Mouse (Mus musculus) thymus, postnatal 36 days (tissue): ENCODE data around the gene 4930595D18Rik.

Experiments used
- DNase-seq, 2 experiments: peaks; one replicate each; pipeline ENCODE4 v3.0.0; 2022; ENCODE audit warnings: mixed read lengths in 2 of 2

4930595D18Rik gene

GRCm38 (mm10) chr12:111165146-111165812 lies 19.0 kb downstream of the 4930595D18Rik start:
- DNase-seq: peak; percentile 49 to 60

DNA sequence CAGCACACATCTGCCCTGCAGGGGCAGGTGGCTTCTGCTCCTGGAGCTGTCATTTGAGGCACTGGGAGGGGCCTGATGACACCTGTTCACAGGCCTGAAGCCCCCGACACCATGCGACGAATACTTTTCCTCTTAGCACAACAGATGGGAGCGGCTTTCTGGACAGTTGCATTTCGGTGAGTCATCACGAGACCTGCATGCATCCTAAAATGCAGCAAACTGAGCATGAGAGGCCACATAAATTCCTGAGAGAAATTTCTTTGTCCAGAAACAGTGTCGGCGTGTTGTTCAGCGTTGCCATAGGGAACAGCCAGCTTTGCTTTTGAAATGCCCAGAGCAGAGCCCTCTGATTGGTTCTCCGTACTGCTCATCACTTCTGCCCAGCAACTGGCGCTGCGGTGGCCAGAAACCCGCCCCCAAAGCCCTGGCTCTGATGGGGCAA lies 20.0 kb downstream of the 4930595D18Rik start:
- DNase-seq: peak; percentile 81 to 88

GRCm38 (mm10) chr12:111162312-111163061 lies 21.8 kb downstream of the 4930595D18Rik start:
- DNase-seq: no peak

- no peak for DNase-seq
These were observed 22.4 kb downstream of the 4930595D18Rik start for GRCm38 (mm10) chr12:111161943-111162311.

DNA sequence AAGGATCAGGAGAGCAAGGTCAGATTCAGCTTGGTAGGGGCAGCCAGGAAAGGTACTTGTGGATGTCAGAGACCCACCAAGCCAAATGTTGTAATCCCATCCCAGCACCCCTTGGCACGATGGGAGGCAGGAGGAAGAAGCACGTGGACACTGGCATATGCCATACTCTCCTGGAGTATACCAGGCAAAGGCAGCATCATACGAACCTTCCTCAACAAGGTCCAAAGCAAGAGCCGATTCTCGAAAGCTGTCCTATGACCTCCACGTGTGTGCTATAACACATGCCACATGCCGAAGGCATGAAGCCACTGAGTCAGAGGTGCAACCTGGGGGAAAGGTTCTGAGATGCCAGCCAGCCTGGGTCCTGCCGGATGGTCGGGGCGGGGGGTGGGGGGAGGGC lies 23.4 kb downstream of the 4930595D18Rik start:
- DNase-seq: no peak

GRCm38 (mm10) chr12:111159659-111160428 lies 24.4 kb downstream of the 4930595D18Rik start:
- DNase-seq: peak; percentile 77 to 81

- no peak for DNase-seq
These were observed 28.5 kb downstream of the 4930595D18Rik start for GRCm38 (mm10) chr12:111155756-111156155.

DNA sequence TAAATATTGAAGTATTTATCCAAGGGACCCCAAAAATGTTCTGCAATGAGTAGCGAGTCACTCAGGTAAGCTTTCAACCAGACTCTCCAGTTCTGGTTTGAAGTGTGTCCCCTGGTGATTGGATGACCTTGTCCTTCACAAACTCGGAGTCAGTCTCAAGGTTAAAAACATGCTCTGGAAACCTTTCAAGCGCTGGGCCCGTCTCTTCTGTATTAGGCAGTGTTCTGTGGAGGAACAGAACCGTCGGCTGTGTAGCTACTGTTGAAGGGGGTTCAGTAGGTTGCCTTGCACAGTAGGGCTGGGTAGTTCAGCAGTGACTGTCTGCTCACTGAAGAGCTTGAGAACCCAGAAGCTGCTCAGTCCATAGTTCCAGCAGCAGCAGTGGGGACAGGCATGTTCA lies 29.6 kb downstream of the 4930595D18Rik start:
- DNase-seq: no peak

- no peak for DNase-seq
These were observed 30.3 kb downstream of the 4930595D18Rik start for GRCm38 (mm10) chr12:111153946-111154345.

DNA sequence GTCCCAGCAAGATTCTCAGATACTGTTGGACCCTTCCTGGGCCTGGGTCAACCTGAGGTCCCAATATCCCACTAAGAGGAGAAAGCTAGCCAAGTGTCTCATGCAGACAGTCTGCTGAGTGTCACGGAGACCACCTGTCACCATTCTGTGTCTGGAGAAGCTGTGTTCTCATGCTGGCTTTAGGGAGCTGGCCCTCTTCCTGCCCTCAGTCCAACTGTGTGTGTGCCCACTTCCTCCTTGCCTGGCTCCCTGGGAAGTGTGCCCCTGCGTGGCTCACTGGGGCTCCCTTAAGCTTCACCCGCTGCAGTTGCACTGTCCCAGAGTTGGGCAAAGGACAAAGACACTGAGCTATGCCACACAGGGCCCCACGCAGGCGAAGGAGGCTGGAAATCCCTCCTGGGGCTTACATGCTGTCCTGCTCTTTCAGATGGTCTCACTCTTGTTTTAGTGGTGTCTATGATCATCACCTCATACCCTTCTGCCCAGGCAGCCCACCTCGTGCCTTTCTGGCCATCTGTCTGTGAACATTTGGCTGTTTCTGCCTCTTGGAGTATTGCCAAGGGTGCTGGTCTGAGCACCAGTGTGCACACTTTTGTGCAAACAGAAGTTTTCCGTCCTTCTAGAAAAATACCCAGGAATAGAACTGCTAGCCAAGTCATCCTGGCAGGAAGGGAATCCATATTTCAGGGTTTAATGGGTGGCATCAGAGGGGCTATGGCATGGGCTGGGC lies 31.1 kb downstream of the 4930595D18Rik start:
- DNase-seq: no peak

- DNase-seq: no peak
These were observed 31.7 kb downstream of the 4930595D18Rik start for GRCm38 (mm10) chr12:111152579-111152978.

GRCm38 (mm10) chr12:111151422-111152156 lies 32.7 kb downstream of the 4930595D18Rik start:
- no peak for DNase-seq

- peak; percentile 70 to 77 for DNase-seq
These were observed 34.1 kb downstream of the 4930595D18Rik start for GRCm38 (mm10) chr12:111150236-111150596.

GRCm38 (mm10) chr12:111149495-111150235 lies 34.6 kb downstream of the 4930595D18Rik start:
- no peak for DNase-seq

GRCm38 (mm10) chr12:111145269-111145668 lies 39.0 kb downstream of the 4930595D18Rik start:
- DNase-seq: no peak

DNA sequence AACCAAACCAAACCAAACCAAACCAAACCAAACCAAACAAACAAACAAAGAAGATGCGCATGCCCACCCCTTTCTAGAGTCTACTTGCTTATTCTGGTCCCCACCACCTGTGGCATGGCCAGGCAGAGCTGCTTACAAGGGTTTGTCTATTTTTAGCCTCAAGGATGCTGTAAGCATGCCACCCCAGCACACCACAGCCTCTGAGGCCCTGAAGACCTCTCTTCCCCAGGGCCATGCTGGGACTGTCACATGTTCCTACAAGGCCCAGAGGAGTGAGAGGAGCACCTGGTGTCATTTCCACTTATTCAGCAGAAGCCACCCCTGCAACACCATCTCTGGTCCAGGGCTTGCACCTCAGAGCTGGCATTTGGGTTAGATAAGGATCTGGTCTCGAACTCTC lies 39.7 kb downstream of the 4930595D18Rik start:
- DNase-seq: no peak

DNA sequence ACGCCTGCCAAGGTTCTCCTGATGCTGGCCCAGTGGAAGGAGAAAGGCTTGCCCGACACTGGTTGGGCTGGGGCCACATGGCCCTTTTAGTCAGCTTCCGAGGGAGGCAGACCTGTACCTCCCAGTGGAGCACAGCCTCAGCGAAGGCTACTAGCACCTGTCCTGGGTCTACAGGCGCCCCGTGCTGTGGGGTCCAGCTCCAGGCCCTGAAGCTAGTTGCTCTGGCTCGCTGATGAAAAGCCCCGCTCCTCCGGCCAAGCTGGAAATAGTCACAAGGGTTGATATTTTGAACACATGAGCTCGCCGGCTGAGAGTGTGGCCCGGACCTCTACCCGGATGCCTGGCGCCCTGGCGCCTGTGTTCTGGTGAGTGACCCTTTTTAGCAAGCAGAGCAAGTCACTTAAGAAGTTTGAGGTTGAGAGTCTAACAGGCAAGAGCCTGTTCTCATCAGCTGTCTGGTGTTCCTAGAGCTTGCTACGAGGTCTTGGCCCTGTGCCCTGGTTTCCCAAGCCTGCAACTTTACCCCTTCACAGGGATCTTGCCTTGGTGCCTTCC lies 40.7 kb downstream of the 4930595D18Rik start:
- DNase-seq: no peak

DNA sequence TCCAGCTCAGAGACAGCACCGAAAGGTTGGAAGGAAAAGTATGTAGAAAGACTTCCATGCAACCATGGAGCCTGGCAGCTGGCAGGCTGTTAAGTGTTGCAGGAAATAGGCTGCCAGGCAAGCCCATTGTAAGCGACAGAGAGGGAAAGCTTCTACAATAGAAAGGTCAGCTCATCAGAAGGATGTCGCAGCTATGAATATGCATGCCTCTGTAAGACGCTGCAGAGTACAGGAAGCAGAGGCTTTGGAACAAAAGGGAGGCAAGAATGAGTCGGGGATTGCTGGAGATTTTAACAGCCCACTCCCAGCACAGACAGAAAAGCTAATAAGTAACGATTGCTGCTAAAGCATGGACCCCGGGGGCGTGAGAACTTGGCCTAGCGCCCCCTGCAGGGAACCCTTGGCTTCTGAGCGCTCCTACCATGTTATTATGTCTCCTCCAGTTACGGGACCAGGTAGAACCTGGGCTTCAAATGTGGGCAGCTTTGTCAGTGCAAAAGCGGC lies 41.2 kb downstream of the 4930595D18Rik start:
- no peak for DNase-seq

DNA sequence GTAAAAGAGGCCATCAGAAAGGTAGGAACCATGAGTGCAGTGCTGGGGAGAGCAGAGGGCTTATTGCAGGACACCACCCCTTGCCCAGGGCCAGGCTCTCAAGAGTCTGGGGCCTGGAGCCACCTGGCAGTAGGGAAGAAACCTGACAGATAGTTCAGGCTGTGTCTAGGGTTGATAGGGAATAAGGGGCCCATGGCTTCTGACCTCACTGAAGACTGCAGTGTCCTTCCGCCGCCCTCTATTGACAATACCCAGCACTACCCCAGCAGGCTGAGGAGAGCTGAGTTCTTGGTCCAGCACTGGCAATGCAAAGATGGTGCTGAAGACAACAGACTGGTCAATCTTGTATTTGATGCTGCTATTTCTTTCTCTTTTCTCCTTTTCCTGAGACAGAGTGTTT lies 47.2 kb downstream of the 4930595D18Rik start:
- DNase-seq: no peak

DNA sequence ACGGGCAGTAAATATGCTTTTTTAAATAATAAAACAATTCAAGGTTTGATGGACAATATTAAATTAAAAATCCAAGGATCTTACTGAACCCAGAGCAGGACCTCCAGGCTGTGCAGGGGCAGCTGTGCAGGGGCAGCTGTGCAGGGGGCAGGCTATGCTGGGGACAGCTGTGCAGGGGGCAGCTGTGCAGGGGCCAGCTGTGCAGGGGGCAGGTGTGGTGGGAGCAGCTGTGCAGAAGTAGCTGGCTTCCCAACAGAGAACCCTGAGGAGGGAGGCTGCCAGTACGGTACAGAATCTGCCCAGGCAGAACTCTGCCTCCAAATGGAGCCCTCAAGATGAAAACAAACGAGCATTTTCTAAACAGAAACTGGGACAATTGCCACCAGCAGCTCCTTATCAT lies 48.3 kb downstream of the 4930595D18Rik start:
- no peak for DNase-seq
